Mouse (Mus musculus): ENCODE results near the gene Mrgpre. TPM values are rescaled to one million over a fixed set of nuclear protein-coding genes. Genes with fewer than 3 reads are reported as not detected.
A peak's percentile ranks its signal among the peaks of the same experiment; 100 is the strongest.

The Mrgpre gene
- polyA plus RNA-seq, 1 experiment from 2014 or later = 7.2 TPM

DNA sequence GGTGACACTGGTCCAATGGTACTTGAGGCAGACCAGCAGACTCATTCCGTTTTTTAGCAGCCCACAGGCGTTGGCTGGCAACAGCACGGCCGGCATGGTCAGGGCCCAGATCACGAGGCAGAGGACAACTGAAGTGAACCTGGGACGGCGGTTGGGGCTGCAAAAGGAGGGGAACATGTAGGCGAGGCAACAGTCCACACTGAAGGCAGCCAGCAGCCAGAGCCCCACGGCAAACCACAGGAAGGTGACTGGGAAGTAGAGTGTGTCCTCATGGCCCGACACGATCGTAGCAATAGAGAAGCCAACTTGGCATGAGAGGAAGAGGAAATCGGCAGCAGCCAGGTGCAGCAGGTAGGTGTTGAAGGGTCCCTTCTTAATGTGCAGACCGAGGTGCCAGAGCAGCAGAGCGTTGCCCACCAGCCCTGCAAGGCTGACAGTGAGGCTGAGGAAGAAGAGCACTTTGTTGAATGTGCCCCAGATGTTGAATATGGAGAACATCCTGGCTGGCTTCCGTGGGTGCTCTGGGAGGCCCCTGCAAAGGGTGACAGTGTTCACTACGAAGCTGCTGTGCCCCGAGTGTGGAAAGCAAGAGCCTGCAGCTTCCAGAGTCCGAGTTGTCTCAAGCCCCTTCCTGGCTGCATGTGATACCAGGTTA lies 19.3 kb downstream of the Mrgpre start:
- Histone ChIP-seq H3K4me1 (ENCODE audit: control insufficient read depth, insufficient read depth, low read length) (no peaks in the 10 kb centered on the region), H3K27me3 (ENCODE audit: control insufficient read depth, insufficient read depth, low read length) (no peaks in the 10 kb centered on the region), H3K9ac (replicated peaks; ENCODE audit: low read length) (no peak overlapping the region), H3K9me3 (ENCODE audit: control insufficient read depth, low read length) (no peaks in the 10 kb centered on the region), H3K27ac (replicated peaks; ENCODE audit: low read depth, low read length) (no peak overlapping the region), H3K4me3 (replicated peaks; ENCODE audit: low read depth, low read length) (no peak overlapping the region), H3K36me3 (ENCODE audit: control insufficient read depth, insufficient read depth, low read length) (no peaks in the 10 kb centered on the region), H3K4me2 (ENCODE audit: low read length) (no peak overlapping the region)
- no peak for DNase-seq
- no peak for ATAC-seq (ENCODE audit: low FRiP score, low TSS enrichment)
- WGBS = 76% methylated on average over 19 of the region's 19 CpGs

DNA sequence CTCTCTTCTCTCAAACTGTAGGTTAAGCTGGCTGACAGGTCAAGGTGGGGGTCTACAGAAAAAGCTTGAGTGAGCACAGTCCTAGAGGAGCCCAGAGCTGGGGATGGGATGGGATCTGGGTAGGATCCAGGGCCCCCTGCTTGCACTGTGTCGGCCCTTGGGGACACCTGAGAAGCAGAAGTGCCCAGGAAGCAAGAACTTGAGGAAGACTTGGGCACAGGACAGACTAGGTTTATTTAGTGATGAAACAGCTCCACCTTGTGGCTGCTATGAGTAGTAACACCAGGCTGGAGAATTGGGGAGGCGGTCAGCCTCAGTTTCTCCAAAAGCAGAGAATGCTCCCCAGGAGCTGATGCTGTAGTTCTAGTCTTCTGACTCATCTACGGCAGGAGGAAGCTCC lies 20.5 kb downstream of the Mrgpre start:
- ATAC-seq (ENCODE audit: low FRiP score, low TSS enrichment) = no peak
- Histone ChIP-seq H3K27ac (replicated peaks; ENCODE audit: low read depth, low read length) (no peak overlapping the region), H3K27me3 (ENCODE audit: control insufficient read depth, insufficient read depth, low read length) (no peaks in the 10 kb centered on the region), H3K4me2 (ENCODE audit: low read length) (no peak overlapping the region), H3K9ac (replicated peaks; ENCODE audit: low read length) (no peak overlapping the region), H3K4me3 (replicated peaks; ENCODE audit: low read depth, low read length) (no peak overlapping the region), H3K36me3 (ENCODE audit: control insufficient read depth, insufficient read depth, low read length) (no peaks in the 10 kb centered on the region), H3K9me3 (ENCODE audit: control insufficient read depth, low read length) (no peaks in the 10 kb centered on the region), H3K4me1 (ENCODE audit: control insufficient read depth, insufficient read depth, low read length) (no peaks in the 10 kb centered on the region)
- DNase-seq = peak; percentile 80
- 34% methylated on average over 3 of the region's 3 CpGs for WGBS

DNA sequence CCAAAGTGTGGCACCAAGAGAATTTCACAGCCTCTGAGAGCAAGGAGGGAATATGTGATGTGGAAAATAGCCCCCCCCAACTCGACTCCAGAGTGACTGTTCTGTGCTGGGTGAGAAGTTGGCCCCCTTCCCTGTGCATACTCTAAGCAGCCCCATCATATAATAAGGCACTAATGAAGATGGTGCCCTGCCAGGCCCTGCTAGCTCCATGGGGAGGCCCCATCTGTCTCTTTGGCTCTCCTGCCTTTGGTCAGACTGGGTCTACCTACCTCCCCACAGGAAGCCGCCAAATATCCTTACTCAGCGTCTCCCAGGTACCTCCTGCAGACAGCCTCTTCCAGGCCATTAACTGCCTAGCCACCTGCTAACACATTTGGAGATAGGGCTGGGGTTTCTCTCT lies 25.3 kb downstream of the Mrgpre start:
- Histone ChIP-seq H3K9ac (replicated peaks; ENCODE audit: low read length) (no peak overlapping the region), H3K4me3 (replicated peaks; ENCODE audit: low read depth, low read length) (no peak overlapping the region), H3K4me2 (ENCODE audit: low read length) (no peak overlapping the region), H3K36me3 (ENCODE audit: control insufficient read depth, insufficient read depth, low read length) (no peaks in the 10 kb centered on the region), H3K27ac (replicated peaks; ENCODE audit: low read depth, low read length) (no peak overlapping the region), H3K27me3 (ENCODE audit: control insufficient read depth, insufficient read depth, low read length) (peaks cover 24% of the 10 kb centered on the region), H3K4me1 (ENCODE audit: control insufficient read depth, insufficient read depth, low read length) (peaks cover 11% of the 10 kb centered on the region; the same call in 1 of the 2 replicates), H3K9me3 (ENCODE audit: control insufficient read depth, low read length) (no peaks in the 10 kb centered on the region)
- DNase-seq (no peak), ATAC-seq (ENCODE audit: low FRiP score, low TSS enrichment) (no peak)
- 70% methylated on average over 3 of the region's 3 CpGs for WGBS

DNA sequence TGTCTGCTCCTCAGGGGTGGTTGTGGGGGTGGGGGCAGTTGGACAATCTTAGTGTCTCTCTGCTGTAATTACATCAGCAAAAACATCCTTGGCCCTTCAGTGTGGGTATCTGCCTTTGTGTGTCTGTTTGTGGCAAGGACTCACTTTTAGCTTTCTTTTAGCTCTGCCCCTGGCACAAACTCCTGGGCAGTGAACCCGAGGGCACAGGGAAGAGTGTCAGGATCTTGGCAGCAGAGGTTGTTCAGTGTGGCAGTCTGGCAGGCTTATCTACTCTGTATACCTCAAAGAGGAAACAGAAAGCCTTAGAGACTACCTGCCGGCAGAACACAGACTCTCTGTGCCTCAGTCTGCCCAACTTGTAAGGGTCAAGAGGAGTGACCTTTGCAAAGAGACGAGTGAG lies 26.6 kb downstream of the Mrgpre start:
- 76% methylated on average over 3 of the region's 3 CpGs for WGBS
- ATAC-seq (ENCODE audit: low FRiP score, low TSS enrichment) (no peak), DNase-seq (no peak)
- Histone ChIP-seq H3K4me1 (ENCODE audit: control insufficient read depth, insufficient read depth, low read length) (peaks cover 11% of the 10 kb centered on the region; the same call in 1 of the 2 replicates), H3K36me3 (ENCODE audit: control insufficient read depth, insufficient read depth, low read length) (no peaks in the 10 kb centered on the region), H3K4me3 (replicated peaks; ENCODE audit: low read depth, low read length) (no peak overlapping the region), H3K27me3 (ENCODE audit: control insufficient read depth, insufficient read depth, low read length) (peaks cover 24% of the 10 kb centered on the region), H3K4me2 (ENCODE audit: low read length) (no peak overlapping the region), H3K9ac (replicated peaks; ENCODE audit: low read length) (no peak overlapping the region), H3K27ac (replicated peaks; ENCODE audit: low read depth, low read length) (no peak overlapping the region), H3K9me3 (ENCODE audit: control insufficient read depth, low read length) (no peaks in the 10 kb centered on the region)

DNA sequence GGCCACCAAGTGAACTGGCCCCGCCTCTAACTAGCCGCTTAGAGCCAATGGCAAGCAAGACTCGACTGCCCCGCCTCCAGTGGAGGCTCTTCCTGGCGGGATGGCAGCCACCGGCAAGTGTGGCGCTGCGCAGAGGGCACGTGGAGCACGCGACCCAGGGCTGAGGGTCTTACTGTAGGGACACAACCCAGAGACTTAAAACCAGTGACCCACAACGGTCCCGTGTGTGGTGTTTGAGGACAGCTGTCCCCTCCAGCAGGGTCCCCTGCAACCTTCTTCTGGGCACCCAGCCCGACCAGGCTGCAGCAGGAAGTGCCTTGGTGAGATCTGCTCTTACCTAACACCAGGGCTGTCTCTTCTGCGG lies 27.3 kb downstream of the Mrgpre start:
- Histone ChIP-seq H3K4me2 (ENCODE audit: low read length) (peak overlapping the region; percentile 68), H3K27me3 (ENCODE audit: control insufficient read depth, insufficient read depth, low read length) (peaks cover 24% of the 10 kb centered on the region), H3K36me3 (ENCODE audit: control insufficient read depth, insufficient read depth, low read length) (no peaks in the 10 kb centered on the region), H3K27ac (replicated peaks; ENCODE audit: low read depth, low read length) (no peak overlapping the region; the same call in 1 of the 2 replicates), H3K9ac (replicated peaks; ENCODE audit: low read length) (0 out of 2 replicates have a peak overlapping the region, but pooled peaks have one; percentile 26), H3K4me1 (ENCODE audit: control insufficient read depth, insufficient read depth, low read length) (peaks cover 11% of the 10 kb centered on the region; the same call in 1 of the 2 replicates), H3K9me3 (ENCODE audit: control insufficient read depth, low read length) (no peaks in the 10 kb centered on the region), H3K4me3 (replicated peaks; ENCODE audit: low read depth, low read length) (peak overlapping the region; percentile 32)
- ATAC-seq (ENCODE audit: low FRiP score, low TSS enrichment) (peak; percentile 84), DNase-seq (peak; percentile 87)
- under 1% methylated on average over 15 of the region's 15 CpGs for WGBS

DNA sequence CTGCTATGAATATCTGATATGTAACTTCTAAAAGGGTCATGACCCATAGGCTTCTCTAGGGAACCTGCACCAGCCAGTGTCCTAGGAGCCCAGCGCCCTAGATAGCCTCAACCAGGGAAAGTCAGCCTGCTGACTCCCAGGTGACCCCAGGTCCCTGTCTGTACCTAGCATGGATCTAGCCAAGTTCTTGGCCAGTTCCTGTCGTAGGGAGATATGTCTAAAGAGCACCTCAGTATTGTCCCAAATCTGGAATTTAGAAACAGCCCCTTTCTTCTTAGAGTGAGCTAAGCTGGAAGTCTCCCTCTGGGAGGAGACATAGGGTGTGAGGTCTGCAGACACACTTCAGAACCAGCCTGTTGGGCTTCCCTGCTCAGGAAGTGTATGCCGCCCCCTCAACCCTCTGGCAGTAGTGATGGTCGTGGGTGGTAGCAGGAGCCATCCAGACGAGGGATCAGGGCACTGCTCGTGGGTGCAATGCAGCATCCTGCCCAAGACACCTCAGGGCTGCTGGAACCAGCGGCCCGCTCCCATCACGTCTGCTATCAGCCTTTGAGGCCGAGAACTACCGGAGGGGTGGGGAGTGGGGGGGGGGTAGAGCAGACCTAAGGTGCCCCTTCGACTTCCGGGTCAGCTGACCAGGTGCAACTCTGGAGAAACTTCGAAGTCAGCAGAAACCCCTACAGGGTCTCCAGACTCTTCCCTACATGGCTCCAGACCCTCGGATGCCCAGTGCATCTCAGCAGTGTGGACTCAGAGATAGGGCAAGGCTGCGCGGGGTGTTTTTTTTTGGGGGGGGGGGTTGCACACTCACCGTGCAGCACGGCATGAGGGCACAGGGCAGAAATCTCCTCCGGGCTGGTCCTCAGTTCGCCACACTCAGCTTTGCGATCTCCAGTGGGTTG lies 27.9 kb downstream of the Mrgpre start, which contains the start of gene Osbpl5:
Osbpl5 (minus strand) TSS at position 861 of the 902 bp plus-strand sequence.
- DNase-seq (no peak), ATAC-seq (ENCODE audit: low FRiP score, low TSS enrichment) (peak; percentile 13; the same call in 1 of the 2 replicates)
- 0 out of 2 replicates have a peak within 1 kb of the TSS, but pooled peaks have one; percentile 26 for H3K9ac ChIP-seq (replicated peaks; ENCODE audit: low read length)
- H3K27ac ChIP-seq (replicated peaks; ENCODE audit: low read depth, low read length) = no peak within 1 kb of the TSS; the same call in 1 of the 2 replicates
- H3K9me3 ChIP-seq (ENCODE audit: control insufficient read depth, low read length) = no peaks in the 10 kb centered on the region
- peaks cover 11% of the 10 kb centered on the region; the same call in 1 of the 2 replicates for H3K4me1 ChIP-seq (ENCODE audit: control insufficient read depth, insufficient read depth, low read length)
- peaks cover 24% of the 10 kb centered on the region for H3K27me3 ChIP-seq (ENCODE audit: control insufficient read depth, insufficient read depth, low read length)
- H3K36me3 ChIP-seq (ENCODE audit: control insufficient read depth, insufficient read depth, low read length) = no peaks in the 10 kb centered on the region
- H3K4me3 ChIP-seq (replicated peaks; ENCODE audit: low read depth, low read length) = peak within 1 kb of the TSS; percentile 32
- 31% methylated on average over 22 of the region's 22 CpGs for WGBS
- H3K4me2 ChIP-seq (ENCODE audit: low read length) = peak within 1 kb of the TSS; percentile 68

DNA sequence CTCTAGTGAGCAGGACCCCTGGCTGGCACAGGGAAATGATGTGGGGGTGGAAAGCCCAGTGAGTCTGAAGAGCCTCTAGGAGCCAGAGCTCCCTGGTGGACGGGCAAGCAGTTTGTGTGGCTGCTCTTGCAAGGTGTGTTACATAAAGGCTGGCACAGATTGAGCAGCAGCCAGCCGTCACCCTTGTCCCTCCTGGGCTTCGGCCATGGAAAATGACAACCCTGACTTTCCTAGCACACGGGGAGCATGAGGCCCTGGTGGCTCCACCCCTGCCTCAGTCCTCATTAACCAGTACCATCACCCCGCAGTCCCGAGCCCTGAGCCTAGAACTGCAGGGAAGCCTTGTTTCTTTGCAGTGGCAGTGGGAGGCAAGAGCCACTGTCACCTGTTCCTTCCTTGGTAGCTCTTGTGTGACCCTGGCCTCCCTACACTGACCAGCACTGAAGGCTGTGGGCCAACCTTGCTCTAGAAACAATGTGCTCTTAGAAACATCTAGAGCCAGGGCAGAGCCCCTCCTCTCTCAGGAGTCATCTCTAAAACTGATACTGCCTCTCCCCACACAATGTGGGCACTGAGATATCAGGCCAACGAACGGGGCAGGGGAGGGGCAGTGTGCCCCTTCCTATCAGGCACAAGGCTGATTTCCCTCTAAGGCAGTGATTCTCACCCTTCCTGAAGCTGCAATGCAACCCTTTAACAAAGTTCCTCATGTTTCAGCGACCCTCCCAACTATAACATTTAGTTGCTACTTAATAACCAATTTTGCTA lies 28.8 kb downstream of the Mrgpre start:
- no peak overlapping the region for H3K27ac ChIP-seq (replicated peaks; ENCODE audit: low read depth, low read length)
- peaks cover 24% of the 10 kb centered on the region for H3K27me3 ChIP-seq (ENCODE audit: control insufficient read depth, insufficient read depth, low read length)
- no peak for ATAC-seq (ENCODE audit: low FRiP score, low TSS enrichment)
- DNase-seq = no peak
- no peak overlapping the region for H3K4me2 ChIP-seq (ENCODE audit: low read length)
- whole genome bisulfite sequencing = 74% methylated on average over 9 of the region's 9 CpGs
- no peak overlapping the region for H3K4me3 ChIP-seq (replicated peaks; ENCODE audit: low read depth, low read length)
- no peak overlapping the region for H3K9ac ChIP-seq (replicated peaks; ENCODE audit: low read length)
- no peaks in the 10 kb centered on the region for H3K36me3 ChIP-seq (ENCODE audit: control insufficient read depth, insufficient read depth, low read length)
- H3K9me3 ChIP-seq (ENCODE audit: control insufficient read depth, low read length) = no peaks in the 10 kb centered on the region
- peaks cover 11% of the 10 kb centered on the region; the same call in 1 of the 2 replicates for H3K4me1 ChIP-seq (ENCODE audit: control insufficient read depth, insufficient read depth, low read length)

DNA sequence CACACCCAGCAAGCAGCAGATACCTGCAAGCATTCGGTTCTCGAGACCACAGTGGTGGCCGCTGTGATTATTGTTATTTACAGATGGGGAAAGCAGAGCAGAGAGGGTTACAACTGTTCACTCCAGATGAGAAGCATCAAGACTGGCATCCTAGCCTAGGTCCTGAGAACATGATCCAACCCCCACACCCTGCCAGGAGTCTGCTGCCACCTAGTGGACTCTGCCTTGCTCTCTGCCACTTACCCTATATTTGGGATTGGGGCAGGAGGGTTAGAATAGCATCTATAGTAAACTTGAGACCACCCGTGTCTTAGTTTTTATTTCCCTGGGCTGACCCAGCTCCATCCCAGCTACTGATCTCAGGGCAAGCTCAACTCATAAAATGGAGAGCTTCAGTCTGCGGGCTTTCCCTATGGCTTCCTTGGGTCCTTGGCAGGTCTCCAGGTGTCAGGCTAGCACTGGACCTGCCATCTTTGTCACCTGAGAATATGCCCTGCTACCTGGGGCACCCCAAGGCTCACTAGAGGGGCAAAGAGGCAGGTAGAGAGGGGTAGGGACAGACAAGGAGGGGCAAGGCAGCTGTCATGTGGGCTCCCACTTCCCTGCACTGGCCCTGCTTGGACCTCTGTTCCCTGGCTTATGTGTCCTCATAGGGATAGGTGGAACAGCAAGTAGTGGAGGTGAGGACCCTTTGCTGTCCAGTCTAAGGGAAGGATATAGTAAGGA lies 30.1 kb downstream of the Mrgpre start:
- 55% methylated on average over 5 of the region's 5 CpGs for WGBS
- ATAC-seq (ENCODE audit: low FRiP score, low TSS enrichment) = no peak
- peak; percentile 78 for DNase-seq

More for the DNA sequence above, 30.1 kb downstream of the Mrgpre start:
- no peak overlapping the region for H3K4me2 ChIP-seq (ENCODE audit: low read length)
- no peak overlapping the region for H3K9ac ChIP-seq (replicated peaks; ENCODE audit: low read length)
- H3K4me3 ChIP-seq (replicated peaks; ENCODE audit: low read depth, low read length) = no peak overlapping the region
- H3K27ac ChIP-seq (replicated peaks; ENCODE audit: low read depth, low read length) = no peak overlapping the region
- no peaks in the 10 kb centered on the region for H3K9me3 ChIP-seq (ENCODE audit: control insufficient read depth, low read length)
- peaks cover 11% of the 10 kb centered on the region; the same call in 1 of the 2 replicates for H3K4me1 ChIP-seq (ENCODE audit: control insufficient read depth, insufficient read depth, low read length)
- H3K27me3 ChIP-seq (ENCODE audit: control insufficient read depth, insufficient read depth, low read length) = peaks cover 24% of the 10 kb centered on the region
- H3K36me3 ChIP-seq (ENCODE audit: control insufficient read depth, insufficient read depth, low read length) = no peaks in the 10 kb centered on the region
